Mouse (Mus musculus) heart, adult 2 months (tissue): ENCODE data around the gene Zfp661.

Experiments
- CTCF ChIP-seq: fragments of 200-600 bp; IDR thresholded peaks from 2 replicates; pipeline ENCODE4 v1.8.1; 2022; ENCODE audit warnings: antibody characterized with exemption, mild to moderate bottlenecking, moderate library complexity
- EP300 ChIP-seq: fragments of 200-500 bp; IDR thresholded peaks from 2 replicates; pipeline ENCODE4 v1.6.1; 2011; ENCODE audit warnings: low read depth, low read length, control low read depth; ENCODE audit not compliant: insufficient read depth
- POLR2A ChIP-seq: fragments of 200-500 bp; IDR thresholded peaks from 2 replicates; pipeline ENCODE4 v1.6.1; 2011; ENCODE audit warnings: mild to moderate bottlenecking, low read depth, low read length, control low read depth; ENCODE audit not compliant: insufficient read depth

DNA sequence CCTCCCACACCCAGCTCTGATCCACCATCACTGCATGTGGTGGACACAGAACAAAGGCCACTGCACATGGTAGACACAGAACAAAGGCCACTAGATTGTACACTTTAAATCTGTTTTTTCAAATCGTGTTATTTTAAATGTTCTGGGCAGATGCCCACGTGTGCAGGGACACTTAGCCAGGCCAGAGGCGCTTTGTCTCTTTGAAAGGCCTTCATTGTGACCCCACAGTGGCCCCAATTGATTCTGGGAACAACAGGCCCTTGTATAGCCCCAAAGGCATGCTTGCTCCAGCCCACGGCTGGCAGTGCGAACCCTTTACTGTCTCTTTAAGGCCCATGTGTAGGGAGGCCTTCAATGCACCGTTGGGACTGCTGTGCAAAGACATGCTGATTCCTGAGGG, 40.5 kb upstream of the Zfp661 start:
- no peak for TF ChIP-seq CTCF
- no peak for TF ChIP-seq POLR2A
- TF ChIP-seq EP300 = no peak
